Mouse (Mus musculus): Measurements from ENCODE around the gene Comt. TPM values are rescaled to one million over a fixed set of nuclear protein-coding genes. Genes with fewer than 3 reads are reported as not detected.
A peak's percentile ranks its signal among the peaks of the same experiment; 100 is the strongest.

The Comt gene
- polyA plus RNA-seq, 1 experiment from 2014 or later: 50.8 TPM

GRCm38 (mm10) chr16:18418756-18419602, 7.7 kb downstream of the Comt start:
- H3K27me3 ChIP-seq (ENCODE audit: control insufficient read depth, insufficient read depth, low read length): no peaks in the 10 kb centered on the region
- no peaks in the 10 kb centered on the region for H3K9me3 ChIP-seq (ENCODE audit: control insufficient read depth, low read length)
- H3K4me2 ChIP-seq: no peak overlapping the region
- WGBS: 79% methylated on average over 4 of the region's 4 CpGs
- ATAC-seq (ENCODE audit: low FRiP score) (no peak), DNase-seq (ENCODE audit: low spot score, missing footprints) (no peak)
- H3K4me1 ChIP-seq (ENCODE audit: control insufficient read depth, insufficient read depth, low read length): no peaks in the 10 kb centered on the region
- H3K27ac ChIP-seq (ENCODE audit: low read depth, low read length): no peak overlapping the region
- H3K9ac ChIP-seq (ENCODE audit: low read length): no peak overlapping the region
- H3K4me3 ChIP-seq (ENCODE audit: low read depth, low read length): no peak overlapping the region
- H3K36me3 ChIP-seq (ENCODE audit: control insufficient read depth, insufficient read depth, low read length): no peaks in the 10 kb centered on the region

GRCm38 (mm10) chr16:18417491-18417890, 9.2 kb downstream of the Comt start:
- Histone ChIP-seq H3K9me3 (ENCODE audit: control insufficient read depth, low read length) (no peaks in the 10 kb centered on the region), H3K36me3 (ENCODE audit: control insufficient read depth, insufficient read depth, low read length) (no peaks in the 10 kb centered on the region), H3K4me1 (ENCODE audit: control insufficient read depth, insufficient read depth, low read length) (no peaks in the 10 kb centered on the region), H3K4me2 (no peak overlapping the region), H3K27ac (ENCODE audit: low read depth, low read length) (no peak overlapping the region), H3K27me3 (ENCODE audit: control insufficient read depth, insufficient read depth, low read length) (no peaks in the 10 kb centered on the region), H3K9ac (ENCODE audit: low read length) (no peak overlapping the region), H3K4me3 (ENCODE audit: low read depth, low read length) (no peak overlapping the region)
- WGBS: 87% methylated on average over 5 of the region's 5 CpGs
- DNase-seq (ENCODE audit: low spot score, missing footprints) (no peak), ATAC-seq (ENCODE audit: low FRiP score) (no peak)

GRCm38 (mm10) chr16:18416837-18417236, 9.8 kb downstream of the Comt start:
- H3K4me3 ChIP-seq (ENCODE audit: low read depth, low read length): no peak overlapping the region
- ATAC-seq (ENCODE audit: low FRiP score) (no peak), DNase-seq (ENCODE audit: low spot score, missing footprints) (no peak)
- no peak overlapping the region for H3K27ac ChIP-seq (ENCODE audit: low read depth, low read length)
- H3K27me3 ChIP-seq (ENCODE audit: control insufficient read depth, insufficient read depth, low read length): no peaks in the 10 kb centered on the region
- no peaks in the 10 kb centered on the region for H3K4me1 ChIP-seq (ENCODE audit: control insufficient read depth, insufficient read depth, low read length)
- H3K9me3 ChIP-seq (ENCODE audit: control insufficient read depth, low read length): no peaks in the 10 kb centered on the region
- H3K9ac ChIP-seq (ENCODE audit: low read length): no peak overlapping the region
- WGBS: 88% methylated on average over 3 of the region's 3 CpGs
- no peak overlapping the region for H3K4me2 ChIP-seq
- no peaks in the 10 kb centered on the region for H3K36me3 ChIP-seq (ENCODE audit: control insufficient read depth, insufficient read depth, low read length)

GRCm38 (mm10) chr16:18416094-18416761, 10.4 kb downstream of the Comt start:
- ATAC-seq (ENCODE audit: low FRiP score) (no peak), DNase-seq (ENCODE audit: low spot score, missing footprints) (no peak)
- WGBS: 90% methylated on average over 18 of the region's 18 CpGs
- no peaks in the 10 kb centered on the region for H3K9me3 ChIP-seq (ENCODE audit: control insufficient read depth, low read length)
- H3K27ac ChIP-seq (ENCODE audit: low read depth, low read length): no peak overlapping the region
- no peak overlapping the region for H3K4me2 ChIP-seq
- H3K4me3 ChIP-seq (ENCODE audit: low read depth, low read length): no peak overlapping the region
- no peaks in the 10 kb centered on the region for H3K27me3 ChIP-seq (ENCODE audit: control insufficient read depth, insufficient read depth, low read length)
- no peaks in the 10 kb centered on the region for H3K36me3 ChIP-seq (ENCODE audit: control insufficient read depth, insufficient read depth, low read length)
- H3K4me1 ChIP-seq (ENCODE audit: control insufficient read depth, insufficient read depth, low read length): no peaks in the 10 kb centered on the region; the same call in 1 of the 2 replicates
- no peak overlapping the region for H3K9ac ChIP-seq (ENCODE audit: low read length)

- Histone ChIP-seq H3K4me2 (no peak overlapping the region), H3K9ac (ENCODE audit: low read length) (no peak overlapping the region), H3K4me3 (ENCODE audit: low read depth, low read length) (no peak overlapping the region), H3K27ac (ENCODE audit: low read depth, low read length) (no peak overlapping the region), H3K9me3 (ENCODE audit: control insufficient read depth, low read length) (no peaks in the 10 kb centered on the region), H3K4me1 (ENCODE audit: control insufficient read depth, insufficient read depth, low read length) (peaks cover 5% of the 10 kb centered on the region), H3K36me3 (ENCODE audit: control insufficient read depth, insufficient read depth, low read length) (peaks cover 3% of the 10 kb centered on the region; the same call in 1 of the 2 replicates), H3K27me3 (ENCODE audit: control insufficient read depth, insufficient read depth, low read length) (no peaks in the 10 kb centered on the region)
- ATAC-seq (ENCODE audit: low FRiP score) (no peak), DNase-seq (ENCODE audit: low spot score, missing footprints) (no peak)
- 90% methylated on average over 7 of the region's 7 CpGs for WGBS
Measured at GRCm38 (mm10) chr16:18413032-18413816, 13.4 kb downstream of the Comt start.

GRCm38 (mm10) chr16:18411802-18412476, 14.7 kb downstream of the Comt start:
- peaks cover 6% of the 10 kb centered on the region for H3K36me3 ChIP-seq (ENCODE audit: control insufficient read depth, insufficient read depth, low read length)
- H3K27ac ChIP-seq (ENCODE audit: low read depth, low read length): no peak overlapping the region
- no peaks in the 10 kb centered on the region for H3K9me3 ChIP-seq (ENCODE audit: control insufficient read depth, low read length)
- WGBS: 88% methylated on average over 12 of the region's 12 CpGs
- peaks cover 5% of the 10 kb centered on the region for H3K4me1 ChIP-seq (ENCODE audit: control insufficient read depth, insufficient read depth, low read length)
- no peaks in the 10 kb centered on the region for H3K27me3 ChIP-seq (ENCODE audit: control insufficient read depth, insufficient read depth, low read length)
- no peak overlapping the region for H3K4me3 ChIP-seq (ENCODE audit: low read depth, low read length)
- ATAC-seq (ENCODE audit: low FRiP score) (no peak), DNase-seq (ENCODE audit: low spot score, missing footprints) (no peak)
- H3K9ac ChIP-seq (ENCODE audit: low read length): no peak overlapping the region
- no peak overlapping the region for H3K4me2 ChIP-seq

- H3K4me2 ChIP-seq: no peak overlapping the region
- H3K4me1 ChIP-seq (ENCODE audit: control insufficient read depth, insufficient read depth, low read length): peaks cover 5% of the 10 kb centered on the region
- no peak overlapping the region for H3K4me3 ChIP-seq (ENCODE audit: low read depth, low read length)
- no peaks in the 10 kb centered on the region for H3K27me3 ChIP-seq (ENCODE audit: control insufficient read depth, insufficient read depth, low read length)
- whole genome bisulfite sequencing: 52% methylated on average over 13 of the region's 13 CpGs
- peaks cover 6% of the 10 kb centered on the region for H3K36me3 ChIP-seq (ENCODE audit: control insufficient read depth, insufficient read depth, low read length)
- DNase-seq (ENCODE audit: low spot score, missing footprints) (no peak), ATAC-seq (ENCODE audit: low FRiP score) (peak; percentile 35)
- H3K9me3 ChIP-seq (ENCODE audit: control insufficient read depth, low read length): no peaks in the 10 kb centered on the region
- no peak overlapping the region for H3K9ac ChIP-seq (ENCODE audit: low read length)
- no peak overlapping the region for H3K27ac ChIP-seq (ENCODE audit: low read depth, low read length)
Measured at GRCm38 (mm10) chr16:18411026-18411649, 15.5 kb downstream of the Comt start.

- ATAC-seq (ENCODE audit: low FRiP score) (0 out of 2 replicates have a peak, but pooled peaks have one; percentile 15), DNase-seq (ENCODE audit: low spot score, missing footprints) (no peak)
- H3K9ac ChIP-seq (ENCODE audit: low read length): no peak overlapping the region
- no peaks in the 10 kb centered on the region for H3K27me3 ChIP-seq (ENCODE audit: control insufficient read depth, insufficient read depth, low read length)
- H3K4me3 ChIP-seq (ENCODE audit: low read depth, low read length): no peak overlapping the region
- H3K27ac ChIP-seq (ENCODE audit: low read depth, low read length): no peak overlapping the region
- H3K9me3 ChIP-seq (ENCODE audit: control insufficient read depth, low read length): no peaks in the 10 kb centered on the region
- H3K4me2 ChIP-seq: no peak overlapping the region
- 81% methylated on average over 5 of the region's 5 CpGs for WGBS
- H3K36me3 ChIP-seq (ENCODE audit: control insufficient read depth, insufficient read depth, low read length): peaks cover 12% of the 10 kb centered on the region
- H3K4me1 ChIP-seq (ENCODE audit: control insufficient read depth, insufficient read depth, low read length): peaks cover 8% of the 10 kb centered on the region
Measured at GRCm38 (mm10) chr16:18410418-18410817, 16.2 kb downstream of the Comt start.
